Mouse (Mus musculus): Measurements from ENCODE around the gene Snn.

DNA sequence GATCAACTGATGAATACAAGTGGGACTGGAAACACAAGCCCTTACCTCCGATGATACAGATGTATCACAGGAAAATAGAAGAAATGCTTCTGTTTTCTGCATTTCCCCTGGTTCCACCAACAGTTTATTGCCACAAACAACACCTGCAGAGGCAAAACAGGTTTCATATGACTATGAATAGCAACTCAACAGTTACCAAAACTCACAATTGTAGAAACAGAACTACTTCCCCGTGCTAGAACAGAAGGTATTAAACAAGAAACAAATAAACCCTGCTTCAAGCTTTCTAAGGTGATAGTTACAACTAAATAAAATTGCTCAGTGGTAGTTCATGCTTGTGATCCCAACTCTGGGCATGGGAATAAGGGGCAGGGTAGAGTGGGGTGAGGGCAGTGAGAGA lies 61.9 kb downstream of the Snn start:
- no peak for TF ChIP-seq POLR2A (IDR thresholded peaks at IDR 0.05; ENCODE audit: low read depth, low read length)
- no peak for TF ChIP-seq CTCF (IDR thresholded peaks at IDR 0.05; ENCODE audit: borderline replicate concordance, insufficient read depth, low read length)

Data from embryonic fibroblast, embryonic 13.5 days (primary cell).